Mouse (Mus musculus): ENCODE measurements around the gene Akap8.

GRCm38 (mm10) chr17:32257944-32258343, 63.1 kb downstream of the Akap8 start:
- TF ChIP-seq ZNF384 (IDR thresholded peaks at IDR 0.05; ENCODE audit: low read depth, low read length) (no peak), MAX (IDR thresholded peaks at IDR 0.05; ENCODE audit: low read length) (no peak), RCOR1 (IDR thresholded peaks at IDR 0.05; ENCODE audit: low read depth, low read length) (no peak), CTCF (IDR thresholded peaks at IDR 0.05 in 2 of 3, conservative IDR thresholded peaks at IDR 0.05 in 1 of 3; ENCODE audit: control insufficient read depth in 1 of 3, insufficient read depth in 1 of 3, low read depth in 2 of 3, low read length in 3 of 3, poor library complexity in 1 of 3, severe bottlenecking in 1 of 3) (no peak), POLR2A (IDR thresholded peaks at IDR 0.05; ENCODE audit: control insufficient read depth in 1 of 2, insufficient read depth in 1 of 2, low read depth in 1 of 2, low read length in 2 of 2, poor library complexity in 1 of 2) (no peak), MAZ (IDR thresholded peaks at IDR 0.05; ENCODE audit: low read depth, low read length) (no peak), TCF12 (IDR thresholded peaks at IDR 0.05; ENCODE audit: low read depth, low read length) (no peak)
